Mouse (Mus musculus) NIH3T3 (cell line): ENCODE results near the gene Nuak1.
A peak's percentile ranks its signal among the peaks of the same experiment; 100 is the strongest.

ENCODE experiments used
- DNase-seq: peaks from one replicate; pipeline ENCODE4 v3.0.0-alpha.2; 2012; ENCODE audit warnings: low read depth

Gene Nuak1

DNA sequence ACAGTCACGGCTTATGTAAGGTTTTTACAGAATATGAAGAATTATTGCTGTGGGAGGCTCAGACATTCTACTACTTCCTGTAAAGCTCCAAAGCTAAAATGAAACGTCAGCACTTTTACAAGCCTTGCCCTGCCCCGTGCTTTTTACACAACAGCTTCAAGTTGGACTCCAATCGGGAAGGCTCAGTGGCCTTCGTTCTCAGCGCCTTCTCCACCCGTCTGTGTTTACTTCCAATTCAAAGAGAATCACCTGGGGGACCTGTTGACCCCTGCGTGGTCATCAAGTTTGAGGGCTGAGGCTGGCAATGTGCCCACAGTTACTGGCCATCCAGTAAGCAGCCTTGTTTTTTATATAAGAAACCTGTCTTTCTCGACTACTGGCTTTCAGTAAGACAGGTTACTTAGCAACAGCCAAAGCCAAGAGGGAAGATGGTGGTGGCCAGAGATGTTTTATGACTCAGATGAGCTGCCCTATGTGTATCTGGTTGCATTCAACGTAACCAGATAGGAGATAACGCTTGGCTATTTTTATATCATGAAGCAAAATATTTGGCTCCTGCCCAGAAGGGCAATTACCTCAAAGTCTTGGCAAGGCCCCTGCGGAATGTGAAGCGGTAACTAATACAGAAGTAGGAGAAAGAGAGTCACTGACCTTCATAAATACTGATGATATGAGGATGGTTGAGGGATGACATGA, 31.3 kb downstream of the Nuak1 start:
- DNase-seq, result peak; percentile 91

DNA sequence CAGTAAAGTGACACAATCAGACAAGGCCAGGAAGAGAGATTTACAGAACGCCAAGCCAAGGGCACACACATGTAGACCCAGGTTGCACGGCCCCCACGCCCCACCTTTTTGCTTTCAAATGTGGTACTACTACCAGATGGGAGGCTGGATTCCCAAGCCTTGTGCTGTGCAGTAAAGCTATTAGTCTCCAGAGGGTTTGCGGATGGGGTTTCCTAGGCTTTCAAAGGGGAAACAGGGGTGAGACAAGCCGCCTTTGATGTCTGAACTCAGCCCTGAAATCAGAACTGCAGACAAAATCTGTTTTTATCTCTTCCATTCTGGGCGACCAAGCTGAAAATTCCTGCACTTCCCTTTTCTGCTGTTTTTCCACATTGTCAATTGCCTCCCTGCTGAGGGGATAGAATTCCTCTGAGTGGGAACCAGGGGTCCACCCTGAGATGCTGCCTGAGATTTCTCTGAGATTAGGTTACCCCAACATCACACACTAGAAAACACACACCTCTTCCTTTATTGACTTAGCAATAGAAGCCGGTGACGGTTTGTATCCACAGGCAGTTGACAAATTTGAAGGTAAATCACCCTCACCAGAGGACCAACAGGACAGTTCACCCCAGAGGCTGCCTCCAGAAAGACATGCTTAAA, 35.1 kb downstream of the Nuak1 start:
- DNase-seq, result no peak

- DNase-seq, result no peak
Observed at GRCm38 (mm10) chr10:84401907-84402371, 38.5 kb downstream of the Nuak1 start.

DNA sequence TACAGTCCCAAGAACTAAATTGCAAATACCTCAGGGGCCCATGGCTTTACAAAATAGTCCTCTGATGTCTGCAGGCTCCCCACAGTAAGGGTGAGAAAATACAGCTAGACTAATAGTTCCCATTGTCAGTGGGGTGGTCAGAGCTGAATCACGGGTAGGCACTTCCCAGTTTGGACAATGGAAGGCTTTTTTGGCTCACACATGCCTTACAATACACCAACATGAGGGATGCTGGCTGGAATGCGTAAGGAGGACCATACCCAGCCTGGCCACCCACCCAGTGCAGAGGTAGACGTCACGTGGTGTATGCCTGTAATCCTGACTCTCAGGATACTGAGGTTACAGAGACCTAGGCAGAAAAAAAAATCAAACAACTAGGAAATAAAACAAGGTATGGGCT, 39.2 kb downstream of the Nuak1 start:
- DNase-seq, result no peak

- no peak for DNase-seq
Observed at GRCm38 (mm10) chr10:84400037-84400681, 40.2 kb downstream of the Nuak1 start.

DNA sequence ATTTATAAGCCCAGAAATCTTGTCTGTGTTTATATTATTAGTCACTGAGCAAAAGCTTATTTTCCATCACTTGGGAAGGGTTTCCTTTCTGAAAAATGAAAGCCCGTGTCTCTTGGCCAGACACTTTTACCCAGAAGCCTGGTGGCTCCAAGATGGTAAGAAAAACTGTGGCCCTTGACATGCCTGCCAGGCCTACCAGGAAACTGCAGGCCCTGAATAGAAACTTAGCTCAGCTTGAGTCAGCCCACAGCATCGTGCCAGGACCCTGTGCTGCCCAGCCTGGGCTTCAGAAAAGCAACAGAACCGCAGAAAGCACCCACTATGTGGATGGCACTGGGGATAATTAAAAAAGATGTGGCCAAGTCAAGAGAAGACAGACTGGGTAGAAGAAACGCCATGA, 43.1 kb downstream of the Nuak1 start:
- peak; percentile 52 for DNase-seq

- no peak for DNase-seq
Observed at GRCm38 (mm10) chr10:84395885-84396659, 44.3 kb downstream of the Nuak1 start.

GRCm38 (mm10) chr10:84395259-84395658, 45.1 kb downstream of the Nuak1 start:
- no peak for DNase-seq

- DNase-seq, result no peak
Observed at GRCm38 (mm10) chr10:84393881-84394280, 46.5 kb downstream of the Nuak1 start.

DNA sequence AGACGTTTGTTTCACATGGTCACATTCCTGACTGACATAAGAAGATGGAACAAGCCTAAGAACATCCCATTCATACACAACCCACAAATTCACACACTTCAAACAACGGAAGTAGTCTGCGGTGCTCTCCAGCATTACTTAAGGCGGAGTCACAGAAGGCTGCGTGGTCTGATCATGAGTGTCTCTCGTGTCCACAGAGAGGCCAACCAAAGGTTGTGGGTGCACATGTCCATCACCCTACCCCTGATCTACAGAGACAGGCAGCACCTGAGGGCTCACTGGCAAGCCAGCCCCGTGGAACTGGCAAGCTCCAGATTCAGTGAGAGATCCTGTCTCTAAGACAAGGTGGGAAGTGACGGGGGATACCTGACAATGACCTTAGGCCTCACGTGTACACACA, 47.0 kb downstream of the Nuak1 start:
- no peak for DNase-seq

GRCm38 (mm10) chr10:84392723-84393081, 47.7 kb downstream of the Nuak1 start:
- no peak for DNase-seq

DNA sequence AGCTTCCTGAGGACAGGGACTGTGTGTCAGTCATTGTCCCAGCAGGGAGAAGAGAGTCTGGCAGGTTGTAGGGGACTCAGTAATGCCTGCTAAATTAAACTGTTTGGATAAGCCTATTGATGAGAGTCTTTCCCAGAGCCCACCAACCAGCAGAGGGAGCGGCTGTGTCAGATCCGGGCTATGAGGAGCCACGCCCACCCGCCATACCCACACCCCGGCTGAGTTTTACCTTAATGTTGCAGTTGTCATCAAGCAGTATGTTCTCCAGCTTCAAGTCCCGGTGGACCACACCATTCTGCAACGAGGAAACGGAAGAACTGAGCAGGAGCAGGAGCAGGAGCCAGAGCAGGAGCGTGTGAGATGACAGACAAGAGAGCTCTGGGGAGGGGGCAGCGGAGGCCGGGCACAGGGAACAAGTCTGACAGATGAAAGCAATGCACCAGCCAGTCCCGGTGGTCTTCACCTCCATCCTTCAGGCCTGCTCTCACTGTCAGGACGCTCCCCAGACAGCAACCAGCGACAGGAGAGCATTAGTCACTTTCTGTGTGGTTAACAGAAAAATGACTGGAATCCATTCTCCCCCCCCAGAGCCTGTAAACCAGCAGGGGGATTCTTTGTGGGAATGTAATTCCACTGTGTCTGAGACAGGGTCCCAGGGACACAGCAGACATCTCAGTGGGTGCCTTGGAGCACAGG, 48.2 kb downstream of the Nuak1 start:
- peak; percentile 78 for DNase-seq

DNA sequence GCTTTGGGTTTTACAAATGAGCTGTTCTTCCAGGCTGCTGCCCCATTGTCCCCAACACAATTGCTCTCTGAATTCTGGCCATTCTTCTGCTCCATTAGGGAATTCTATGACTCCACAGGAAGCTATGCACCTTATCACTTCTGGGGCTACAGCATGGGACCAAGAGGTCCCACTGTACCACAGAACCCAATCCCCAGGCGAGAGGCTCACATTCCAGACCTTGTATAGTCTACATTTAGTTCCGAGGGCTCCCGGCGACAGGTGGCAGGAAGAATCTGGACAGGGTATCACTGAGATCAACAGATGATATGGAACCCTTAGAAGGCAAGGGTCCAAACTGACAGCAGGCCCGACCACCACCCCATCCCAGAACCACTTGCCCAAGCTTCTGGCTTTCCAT, 50.7 kb downstream of the Nuak1 start:
- DNase-seq, result no peak

- DNase-seq, result peak; percentile 45
Observed at GRCm38 (mm10) chr10:84388357-84389141, 51.8 kb downstream of the Nuak1 start.

DNA sequence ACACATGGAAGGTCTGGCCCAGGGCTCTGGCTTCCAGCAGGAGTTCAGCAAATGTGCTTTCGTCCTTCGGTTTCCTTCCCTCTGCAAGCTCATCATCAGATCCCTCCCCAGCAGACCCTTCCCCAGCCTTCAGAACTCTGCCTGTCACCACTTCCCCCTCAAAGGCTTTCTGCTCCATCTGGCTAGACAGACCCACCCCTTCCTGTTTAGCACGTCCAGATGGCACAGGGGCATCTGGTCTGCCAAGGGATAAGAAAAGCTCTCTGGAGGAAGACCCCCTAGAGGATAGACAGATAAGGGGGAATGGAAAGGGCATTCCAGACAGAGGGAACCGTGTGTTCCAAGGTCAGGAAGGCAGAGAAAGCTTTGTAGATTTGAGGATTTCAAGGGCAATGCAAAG, 53.1 kb downstream of the Nuak1 start:
- no peak for DNase-seq

DNA sequence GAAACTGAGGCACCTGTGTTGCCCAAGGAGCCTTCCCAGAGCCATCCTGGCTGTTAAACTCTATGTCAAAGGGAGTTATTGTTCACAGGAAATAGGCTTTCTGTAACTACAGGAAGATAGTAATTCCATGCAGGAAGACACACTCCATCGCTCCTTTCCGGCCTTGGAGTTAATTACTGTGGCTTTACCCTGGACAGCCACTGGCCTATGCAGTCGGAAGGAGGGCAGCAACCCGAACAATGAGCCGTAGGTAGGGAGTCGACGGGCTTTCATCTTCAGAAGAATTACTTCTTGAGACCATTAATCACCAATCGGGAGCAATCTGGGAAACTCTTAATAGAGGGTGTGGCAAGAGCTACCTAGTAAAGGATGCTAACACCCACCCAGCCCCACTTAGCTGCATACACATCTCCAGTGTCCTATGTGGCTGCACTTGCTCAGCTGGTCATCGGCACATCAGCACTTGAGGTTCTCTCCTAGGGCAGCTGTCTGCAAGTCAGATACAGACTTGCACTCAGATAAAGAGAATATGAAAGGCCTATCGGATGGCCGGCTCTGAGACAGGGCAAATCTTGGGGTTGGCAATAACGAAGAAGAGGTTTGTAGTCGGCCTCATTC, 53.7 kb downstream of the Nuak1 start:
- no peak for DNase-seq

DNA sequence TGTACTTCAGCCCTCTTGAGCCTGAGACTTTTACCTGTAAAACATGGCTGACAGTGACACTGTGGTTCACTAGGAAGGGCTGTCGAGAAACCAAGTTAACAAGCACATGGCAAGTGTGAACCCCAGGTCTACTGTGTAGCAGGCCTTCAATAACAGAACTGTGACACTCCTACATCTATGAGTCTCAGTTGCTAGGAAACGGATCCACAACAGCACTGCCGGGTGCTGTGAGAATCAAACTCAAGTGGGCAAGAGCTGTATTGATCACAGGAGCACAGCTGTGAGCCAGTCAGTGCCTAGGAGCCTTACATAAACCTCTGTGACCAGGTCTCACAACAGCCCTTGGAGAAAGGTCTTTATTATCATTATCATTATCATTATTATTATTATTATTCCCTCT, 54.2 kb downstream of the Nuak1 start:
- DNase-seq, result no peak

GRCm38 (mm10) chr10:84384761-84385160, 55.6 kb downstream of the Nuak1 start:
- DNase-seq, result no peak

GRCm38 (mm10) chr10:84382900-84383883, 57.2 kb downstream of the Nuak1 start:
- no peak for DNase-seq
